Mouse (Mus musculus): ENCODE results near the gene Gjb6.

Gene Gjb6

DNA sequence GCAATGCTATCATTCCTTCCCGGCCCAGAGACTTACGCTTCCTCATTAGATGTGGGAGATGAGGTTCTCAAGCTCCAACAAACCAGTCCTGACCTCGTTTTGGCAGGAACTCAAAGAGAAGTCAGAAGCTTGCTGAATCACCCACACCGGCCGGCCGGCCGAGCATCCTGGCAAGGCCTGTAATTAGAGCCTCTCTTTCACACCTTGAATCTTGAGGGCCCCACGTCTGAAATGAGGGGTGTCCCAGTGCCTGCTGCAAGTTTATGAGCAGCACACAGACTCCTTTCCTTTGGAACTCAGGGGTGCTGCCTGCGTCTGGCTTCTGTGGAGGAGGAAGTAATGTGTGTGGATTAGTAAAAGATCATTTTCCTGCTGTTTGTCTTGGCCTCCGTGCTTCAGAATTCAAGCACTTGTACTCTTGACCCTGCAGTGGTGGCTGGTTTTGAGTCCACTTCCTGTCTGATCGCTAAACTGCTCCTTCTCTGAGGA lies 49.2 kb downstream of the Gjb6 start:
- peak; percentile 28 to 57 for DNase-seq

DNA sequence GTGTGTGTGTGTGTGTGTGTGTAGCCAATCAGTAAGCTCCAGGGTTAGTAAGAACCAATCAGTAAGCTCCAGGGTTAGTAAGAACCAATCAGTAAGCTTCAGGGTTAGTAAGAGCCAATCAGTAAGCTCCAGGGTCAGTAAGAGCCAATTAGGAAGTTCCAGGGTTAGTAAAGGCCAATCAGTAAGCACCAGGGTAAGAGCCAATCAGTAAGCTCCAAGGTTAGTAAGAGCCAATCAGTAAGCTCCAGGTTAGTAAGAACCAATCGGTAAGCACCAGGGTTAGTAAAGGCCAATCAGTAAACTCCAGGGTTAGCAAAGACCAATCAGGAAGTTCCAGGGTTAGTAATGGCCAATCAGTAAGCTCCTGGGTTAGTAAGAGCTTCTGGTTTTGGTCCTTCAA lies 50.5 kb downstream of the Gjb6 start:
- DNase-seq, result no peak

- no peak for DNase-seq
Observed at GRCm38 (mm10) chr14:57075537-57075936, 57.9 kb downstream of the Gjb6 start.
